Mouse (Mus musculus): ENCODE data around the gene Vopp1.

Vopp1 gene

DNA sequence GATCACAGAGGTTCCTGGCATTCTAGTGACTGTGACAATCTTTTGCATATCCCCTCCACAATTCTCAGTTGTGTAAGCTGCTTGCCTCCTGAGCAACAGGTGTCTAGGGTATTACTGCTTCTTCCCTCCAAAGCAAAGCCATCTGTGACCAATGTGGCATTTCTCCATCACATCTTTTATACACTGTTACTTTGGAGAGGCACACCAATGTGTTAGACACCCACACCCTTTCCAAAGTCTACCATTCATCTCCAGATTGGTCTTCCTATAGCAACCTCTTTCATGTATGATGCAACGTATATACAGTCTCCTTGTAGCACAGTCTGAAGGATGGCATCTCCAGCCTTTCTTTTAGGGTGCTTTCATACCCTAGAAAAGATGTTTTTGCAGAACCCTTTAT lies 42.3 kb downstream of the Vopp1 start:
- DNase-seq: no peak

- DNase-seq: no peak
These were observed 44.6 kb downstream of the Vopp1 start for GRCm38 (mm10) chr6:57780359-57780758.

- DNase-seq: no peak
These were observed 51.2 kb downstream of the Vopp1 start for GRCm38 (mm10) chr6:57773792-57774191.

DNA sequence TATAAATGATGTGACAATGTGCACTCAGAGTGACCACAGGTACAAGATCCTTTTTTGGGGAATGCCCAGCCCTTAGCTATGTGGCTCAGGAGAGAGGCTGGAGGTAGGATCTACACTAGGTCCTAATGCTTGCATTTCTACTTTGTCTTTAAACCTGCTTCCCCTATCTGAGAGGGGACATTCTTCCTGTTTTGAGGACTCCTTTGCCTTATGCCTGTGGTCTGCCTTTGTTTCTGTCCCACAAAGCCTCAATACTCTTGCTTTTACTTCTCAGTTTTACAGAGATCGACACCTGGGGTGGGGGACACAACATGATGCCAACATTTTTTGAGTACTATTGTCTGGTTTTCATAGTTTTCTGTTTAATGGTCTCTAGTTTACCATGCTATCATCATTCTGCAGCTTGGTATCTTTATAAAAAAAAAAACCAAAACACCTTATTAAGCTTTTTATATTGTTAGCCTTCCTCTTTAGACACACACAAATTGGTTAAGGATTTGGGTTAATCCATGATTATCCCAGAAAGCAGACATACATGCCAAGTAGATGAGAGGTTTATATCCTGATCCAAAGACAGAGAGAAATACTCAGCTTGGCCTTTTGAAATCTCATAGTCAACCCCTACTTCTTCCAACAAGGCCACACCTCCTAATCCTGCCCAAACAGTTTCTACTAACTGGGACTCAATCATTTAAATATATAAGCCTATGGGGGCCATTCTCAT lies 54.3 kb downstream of the Vopp1 start:
- DNase-seq: no peak

DNA sequence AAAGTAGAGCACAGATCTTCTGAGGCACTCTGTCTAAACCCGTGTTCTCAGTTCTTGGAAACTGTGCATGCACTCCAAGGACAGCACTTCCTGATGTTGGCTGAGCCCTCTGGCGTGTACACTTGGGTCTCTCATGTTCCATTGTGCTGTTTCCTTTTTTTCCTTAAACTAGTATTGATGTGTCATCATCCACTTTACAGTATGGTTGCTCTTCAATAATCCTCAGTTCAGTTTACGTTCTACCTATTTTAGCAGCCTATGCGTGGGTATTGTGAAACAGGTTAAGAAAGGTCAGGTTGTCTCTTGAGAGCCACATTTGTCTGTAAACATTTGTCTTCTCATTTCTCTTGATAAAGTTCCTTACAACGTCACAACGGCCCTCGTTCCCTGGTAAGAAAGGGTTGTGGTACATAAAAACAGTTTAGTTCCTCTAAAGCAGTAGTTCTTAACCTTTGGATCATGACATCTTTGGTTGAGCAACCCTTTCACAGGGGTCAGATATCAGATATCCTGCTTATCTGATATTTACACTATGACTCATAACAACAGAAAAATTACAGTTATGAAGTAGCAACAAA lies 55.9 kb downstream of the Vopp1 start:
- no peak for DNase-seq

DNA sequence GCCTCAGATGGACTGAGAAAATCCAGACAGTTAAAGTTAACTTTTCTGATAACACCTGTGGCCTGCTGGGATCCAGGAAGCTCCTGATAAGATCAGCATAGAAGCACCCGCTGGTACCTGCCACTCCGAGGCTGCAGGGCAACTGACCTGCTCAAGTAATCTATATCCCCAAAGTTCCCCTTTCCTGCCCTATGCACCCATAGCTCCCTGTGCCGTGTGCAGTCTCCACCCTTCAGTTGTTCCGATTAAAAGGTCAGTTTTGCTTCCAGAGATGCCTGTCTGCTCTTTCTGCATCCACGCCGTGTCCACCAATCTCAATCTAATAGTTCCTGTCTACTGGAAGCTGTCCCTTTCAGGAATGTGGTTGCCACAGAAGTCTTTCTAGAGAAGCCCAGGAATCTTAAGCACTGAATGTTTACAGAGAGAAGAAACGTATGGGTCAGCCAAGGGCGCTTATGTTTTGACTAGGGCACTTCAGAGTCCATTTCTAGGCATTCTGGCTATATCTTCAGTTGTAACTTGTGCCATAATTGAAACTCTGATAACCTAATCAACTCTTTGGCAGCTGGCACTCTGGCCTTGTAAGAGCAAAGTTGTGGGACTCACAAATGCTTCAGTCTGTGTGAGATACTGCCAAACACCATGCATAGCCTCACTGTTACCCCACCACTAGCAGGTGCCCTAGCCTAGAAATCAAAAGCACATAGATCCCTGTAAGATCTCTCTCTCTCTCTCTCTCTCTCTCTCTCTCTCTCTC lies 57.7 kb downstream of the Vopp1 start:
- no peak for DNase-seq

DNA sequence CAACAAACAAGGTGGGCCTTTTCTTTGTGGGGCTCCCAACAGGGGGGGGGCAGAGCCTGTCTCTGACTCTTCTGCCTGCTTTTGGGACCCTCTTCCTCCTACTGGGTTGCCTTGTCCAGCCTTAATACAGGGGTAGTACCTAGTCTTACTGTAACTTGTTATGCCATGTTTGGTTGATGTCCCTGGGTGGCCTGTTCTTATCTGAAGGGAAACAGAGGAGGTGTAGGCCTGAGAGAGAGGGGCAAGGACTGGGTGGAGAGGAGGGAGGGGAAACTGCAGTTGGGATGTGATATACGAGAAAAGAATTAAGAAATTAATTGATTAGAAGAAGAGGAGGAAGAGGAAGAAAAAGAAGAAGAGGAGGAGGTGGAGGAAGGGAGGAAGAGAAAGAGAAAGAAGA lies 58.7 kb downstream of the Vopp1 start:
- DNase-seq: no peak

DNA sequence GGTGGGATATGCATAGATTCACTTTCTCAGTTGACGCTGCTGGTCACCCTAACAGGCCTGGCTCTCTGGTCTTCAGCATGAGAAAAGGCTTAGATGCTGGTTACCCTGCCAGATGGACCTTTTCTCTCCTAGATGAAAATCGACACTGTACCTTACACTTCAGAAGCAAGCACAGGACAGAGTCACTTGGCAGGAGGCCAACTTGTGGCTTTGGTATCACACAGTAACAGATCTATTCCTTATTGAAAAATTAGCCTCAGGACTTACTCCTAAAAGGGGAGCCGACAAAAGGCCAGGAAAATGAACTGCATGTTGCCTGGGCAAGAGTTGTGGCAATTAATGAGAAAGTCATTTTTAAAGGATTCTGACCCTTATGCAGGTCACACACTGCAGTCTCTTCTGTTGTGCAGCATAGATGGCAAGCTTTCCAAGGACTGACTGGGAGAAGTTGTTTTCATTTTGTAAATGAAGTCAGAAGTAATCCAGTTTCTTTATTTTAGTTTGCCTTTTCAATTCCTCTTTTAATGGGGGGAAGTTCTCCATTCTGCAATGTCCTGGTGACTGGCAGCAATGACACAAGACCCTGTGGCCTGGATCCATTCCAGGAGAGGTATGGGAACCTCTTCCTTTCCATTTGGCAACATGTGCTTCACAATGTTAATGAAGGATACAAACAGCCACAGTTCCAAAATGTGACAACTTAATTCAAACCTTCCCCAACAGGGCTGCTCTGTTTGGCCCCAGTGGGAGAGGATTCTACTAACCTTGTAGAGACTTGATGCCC lies 59.7 kb downstream of the Vopp1 start:
- DNase-seq: no peak

DNA sequence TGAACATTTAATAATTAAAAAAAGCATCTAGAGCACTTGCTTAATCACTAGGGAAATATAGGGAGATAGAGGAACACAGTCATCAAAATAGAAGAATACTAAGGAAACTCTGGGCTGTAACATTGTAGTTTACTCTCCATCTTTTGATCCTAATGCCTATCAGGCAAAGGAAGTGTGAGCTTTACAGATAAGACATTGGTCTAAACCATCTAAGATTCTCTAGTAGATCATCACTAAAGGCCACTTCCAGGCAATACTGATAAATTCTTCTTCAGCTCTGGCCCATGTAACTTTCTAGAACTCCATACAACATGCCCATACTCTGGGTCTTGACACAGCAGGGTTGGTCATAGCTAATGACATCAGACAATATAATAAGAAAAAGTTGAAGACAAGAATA lies 61.9 kb downstream of the Vopp1 start:
- DNase-seq: no peak

DNA sequence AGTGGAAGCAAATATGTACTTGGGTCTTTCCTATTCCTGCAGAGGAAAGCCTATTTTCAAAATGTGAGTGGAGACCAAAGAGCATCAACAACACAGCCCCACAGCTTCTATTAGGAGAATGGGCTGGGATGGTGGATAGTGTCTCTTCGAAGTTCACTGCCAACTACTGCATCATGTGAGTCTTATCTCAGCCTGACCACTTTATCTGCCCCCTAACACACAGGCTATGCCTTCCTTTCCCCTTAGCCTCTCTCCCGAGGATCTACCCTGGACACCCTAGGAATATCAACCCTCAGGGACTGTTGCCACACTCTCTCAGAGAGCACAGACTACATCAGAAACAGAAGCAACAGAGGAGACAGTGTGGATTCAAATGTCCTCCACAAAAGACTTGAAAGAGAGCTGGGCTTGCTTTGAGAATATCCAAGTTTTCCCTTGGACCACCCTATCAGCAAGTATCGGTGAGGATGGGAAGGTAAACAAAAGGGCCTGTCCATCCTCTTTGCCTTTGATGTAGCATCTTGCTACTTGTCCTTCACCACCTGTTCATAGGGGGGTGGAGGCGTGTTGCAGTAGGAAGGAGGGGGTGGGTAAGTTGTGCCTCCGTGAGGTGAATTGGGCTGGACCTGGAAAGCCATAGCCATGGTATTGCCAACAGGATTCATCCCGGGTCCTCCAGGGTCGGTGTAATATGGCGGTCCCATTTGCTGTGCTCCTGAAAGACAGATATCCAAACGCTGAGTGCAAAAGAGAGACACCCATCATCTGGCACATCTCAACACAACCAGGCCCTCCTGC lies 70.8 kb downstream of the Vopp1 start:
- no peak for DNase-seq

DNA sequence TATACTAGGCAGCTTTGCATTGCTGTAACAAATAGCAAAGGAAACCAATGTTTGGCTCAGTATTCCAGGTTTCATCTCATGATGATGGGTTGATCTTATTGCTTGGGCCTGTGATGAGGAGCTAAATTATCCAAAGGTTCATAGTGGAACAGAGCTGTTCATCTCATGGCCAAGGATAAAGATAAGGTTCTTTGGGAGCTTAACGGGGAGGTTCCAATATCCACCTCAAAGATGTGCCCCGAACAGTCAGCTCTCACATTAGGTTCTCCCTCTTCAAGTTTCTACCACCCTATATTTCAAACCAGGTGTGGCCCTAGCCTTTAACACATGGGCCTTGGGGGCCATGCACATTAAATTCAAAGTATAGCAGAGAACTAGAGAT lies 79.2 kb downstream of the Vopp1 start:
- no peak for DNase-seq

DNA sequence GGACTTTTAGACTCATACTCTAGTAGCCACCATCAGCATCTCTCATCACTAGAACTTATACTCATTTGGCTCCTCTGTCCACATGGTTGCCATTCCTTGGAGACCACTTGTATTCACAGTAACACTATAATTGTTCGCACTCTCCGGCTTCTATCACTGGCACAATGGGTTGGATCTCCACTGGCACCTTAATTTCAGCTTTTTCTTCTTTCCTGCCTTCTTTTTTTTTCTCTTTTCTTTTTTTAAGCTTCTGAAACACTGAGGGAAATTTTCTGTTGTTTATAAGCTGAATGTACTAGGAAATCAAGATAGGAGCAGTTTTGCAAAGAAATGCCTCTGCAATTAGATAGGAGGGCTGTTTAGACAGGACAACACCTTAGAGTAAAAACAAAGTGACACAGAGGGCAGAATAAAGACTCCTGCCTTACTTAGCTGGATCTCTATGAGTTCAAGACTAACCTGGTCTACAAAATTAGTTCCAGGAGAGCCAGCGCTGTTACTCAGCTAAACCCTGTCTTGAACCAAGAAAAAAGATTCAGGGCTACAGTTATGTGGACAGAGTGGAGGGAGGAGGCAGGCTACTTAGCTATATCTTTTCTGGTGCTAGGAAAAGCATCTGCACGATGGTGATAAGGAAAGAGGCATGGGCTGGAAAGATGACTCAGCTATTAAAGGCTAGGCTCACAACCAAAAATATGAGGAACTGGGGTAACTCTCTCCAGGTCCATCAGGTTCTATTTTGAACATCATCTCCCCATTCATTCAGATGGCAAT lies 79.8 kb downstream of the Vopp1 start:
- no peak for DNase-seq

GRCm38 (mm10) chr6:57744123-57744522 lies 80.8 kb downstream of the Vopp1 start:
- no peak for DNase-seq

GRCm38 (mm10) chr6:57743333-57743732 lies 81.6 kb downstream of the Vopp1 start:
- DNase-seq: peak; percentile 12

- no peak for DNase-seq
These were observed 82.2 kb downstream of the Vopp1 start for GRCm38 (mm10) chr6:57742749-57743148.

DNA sequence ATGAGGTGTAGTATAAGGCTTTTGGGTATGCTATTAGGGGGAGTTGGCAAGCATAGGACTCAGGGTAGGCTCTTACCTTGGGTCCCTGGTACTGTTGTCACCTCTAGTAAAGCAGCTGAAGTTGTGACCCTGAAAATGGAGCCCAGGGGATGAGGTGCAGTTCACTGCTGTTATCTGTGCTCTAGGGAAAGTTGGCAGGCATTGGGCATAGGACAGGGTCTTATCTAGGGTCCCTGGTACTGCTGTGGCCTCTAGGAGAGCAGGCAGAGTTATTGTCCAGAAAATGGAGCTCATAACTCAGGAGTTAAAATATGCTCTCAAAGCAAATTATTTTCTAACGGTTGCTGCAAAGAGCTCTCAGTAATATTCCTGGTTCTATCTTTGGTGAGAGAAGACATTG lies 103.6 kb downstream of the Vopp1 start:
- DNase-seq: no peak

GRCm38 (mm10) chr6:57711726-57712125 lies 113.2 kb downstream of the Vopp1 start:
- no peak for DNase-seq

DNA sequence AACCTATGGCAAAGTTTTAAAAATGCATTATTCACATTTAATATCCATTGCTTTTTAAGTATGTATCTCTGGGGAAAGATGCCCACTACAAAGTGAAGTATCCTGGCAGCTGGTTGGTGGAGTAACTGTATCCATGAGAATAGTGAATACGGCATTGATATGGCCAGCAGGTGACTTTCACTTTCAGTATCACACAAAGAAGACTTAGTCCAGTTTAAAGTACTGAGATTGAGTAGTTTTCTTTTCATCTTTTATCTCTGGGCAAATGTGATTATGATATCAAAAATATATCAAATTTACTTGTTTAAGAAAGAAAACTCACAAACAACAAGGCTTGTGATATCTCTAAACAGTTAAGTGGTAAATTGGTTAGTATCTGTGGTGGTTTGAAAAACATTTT lies 118.2 kb downstream of the Vopp1 start:
- no peak for DNase-seq

DNA sequence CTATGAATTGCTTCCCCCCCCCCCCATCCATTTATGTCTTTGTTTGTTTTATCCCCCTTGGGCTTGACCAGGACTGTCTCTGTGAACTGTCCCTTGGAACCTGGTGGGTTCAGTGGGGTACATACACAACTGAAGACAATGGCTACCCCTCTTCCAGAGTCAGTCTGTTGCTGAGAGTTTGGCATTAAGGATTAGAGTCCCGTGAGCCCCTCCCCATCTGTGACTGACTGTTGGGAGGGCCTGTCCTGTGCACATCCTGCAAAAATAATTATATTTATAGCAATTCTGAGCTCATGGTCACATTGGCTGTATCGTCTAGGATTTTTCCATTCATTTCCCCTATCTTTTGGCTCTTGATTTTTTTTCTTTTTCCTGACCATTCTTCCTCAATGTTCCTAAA lies 121.3 kb downstream of the Vopp1 start:
- DNase-seq: no peak

- peak; percentile 98 for DNase-seq
These were observed 122.0 kb downstream of the Vopp1 start for GRCm38 (mm10) chr6:57702743-57703499.

GRCm38 (mm10) chr6:57702376-57702742 lies 122.6 kb downstream of the Vopp1 start, which contains the start of gene Lancl2:
Gene Lancl2 (plus strand): TSS chr6:57702540.
- no peak for DNase-seq
